Mouse (Mus musculus) lung, postnatal 10 days (tissue): ENCODE data around the gene Psmc5.

Experiments
- DNase-seq: peaks from one replicate; pipeline ENCODE4 v3.0.0; 2021

Psmc5 gene

DNA sequence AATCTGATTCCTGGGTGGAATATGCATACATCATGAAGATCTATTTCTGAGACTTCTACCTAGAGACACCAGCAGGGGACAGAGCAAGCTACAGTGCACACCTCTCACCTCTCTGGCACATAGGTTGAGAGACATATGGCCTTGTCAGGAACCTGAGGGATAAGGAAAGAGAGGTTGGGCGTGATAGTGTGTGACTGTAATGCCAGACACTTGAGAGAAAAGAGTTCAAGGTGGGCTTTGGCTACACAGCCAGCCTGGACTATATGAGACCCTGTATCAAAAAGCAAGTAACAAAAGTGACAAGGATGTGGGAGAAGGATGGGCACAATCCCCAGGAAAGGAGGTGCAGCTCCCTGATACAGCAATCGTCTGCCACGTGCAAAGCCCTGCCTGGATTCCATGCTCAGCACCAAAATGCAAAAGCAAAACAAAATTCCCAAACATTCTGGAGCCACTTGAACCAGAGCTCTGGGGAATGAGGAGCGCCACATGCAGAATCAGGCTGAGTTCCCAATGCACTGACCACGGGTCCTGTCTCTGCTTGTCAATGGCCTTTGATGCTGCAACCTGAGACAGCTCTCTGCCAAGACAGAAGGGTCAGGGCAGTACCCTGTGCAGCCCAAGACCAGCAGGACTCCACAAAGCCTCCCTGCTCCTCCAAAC, 15.3 kb downstream of the Psmc5 start:
- no peak for DNase-seq

- peak; percentile 56 for DNase-seq
Measured at GRCm38 (mm10) chr11:106271794-106272643, 16.1 kb downstream of the Psmc5 start.

DNA sequence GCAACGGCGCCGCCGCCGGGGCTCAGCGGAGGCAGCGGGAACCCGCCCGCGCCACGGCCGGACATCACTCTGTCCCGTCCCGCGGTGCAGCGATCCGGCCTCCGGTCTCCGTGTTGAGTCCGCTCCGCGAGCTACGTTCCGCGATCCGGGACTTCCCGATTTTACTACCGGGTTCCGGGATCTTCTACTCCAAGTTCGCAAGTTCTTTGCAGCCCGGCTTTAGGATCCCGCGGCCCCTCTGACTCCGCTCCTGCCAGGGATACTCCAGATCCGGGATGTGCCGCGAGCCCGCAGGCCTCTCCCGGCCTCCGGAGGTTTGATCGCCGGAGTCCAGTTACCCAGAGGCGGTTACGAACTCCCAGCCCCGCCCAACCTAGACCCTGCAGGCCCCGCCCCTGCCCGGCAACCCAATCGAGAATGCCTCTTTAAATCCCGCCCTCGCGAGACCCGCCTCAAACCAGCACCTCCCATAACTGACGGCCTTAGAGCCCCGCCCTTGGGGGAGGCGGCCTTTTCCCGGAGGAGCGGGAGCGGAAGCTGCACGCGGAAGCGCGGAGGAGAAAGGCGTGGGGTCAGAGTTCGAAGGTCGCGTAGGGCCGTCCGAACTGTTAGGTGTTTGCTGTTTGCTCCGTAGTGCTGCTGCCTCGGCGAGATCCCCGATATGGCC, 16.8 kb downstream of the Psmc5 start, which contains the start of gene Smarcd2:
Gene Smarcd2, minus strand, starts transcription at position 329 of the 667 bp plus-strand sequence.
- DNase-seq: peak; percentile 100

DNA sequence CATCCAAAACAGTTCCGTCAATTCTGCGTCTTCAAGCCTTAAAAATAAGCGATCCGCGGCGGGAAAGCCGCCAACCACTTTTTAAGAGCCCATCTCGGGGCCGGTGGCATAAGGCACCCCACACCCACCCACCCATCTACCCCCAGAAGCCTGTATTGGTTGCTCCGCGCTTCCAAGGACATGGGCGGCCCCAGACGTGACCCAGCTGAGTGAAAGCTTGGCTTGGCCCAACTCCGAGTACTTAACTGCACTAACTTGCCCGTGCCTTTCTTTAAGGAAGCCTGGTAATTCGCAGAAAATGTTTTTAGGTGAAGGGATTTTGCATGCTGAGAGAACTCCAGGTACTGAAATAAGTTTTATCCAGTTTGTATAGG, 17.3 kb downstream of the Psmc5 start:
- no peak for DNase-seq

DNA sequence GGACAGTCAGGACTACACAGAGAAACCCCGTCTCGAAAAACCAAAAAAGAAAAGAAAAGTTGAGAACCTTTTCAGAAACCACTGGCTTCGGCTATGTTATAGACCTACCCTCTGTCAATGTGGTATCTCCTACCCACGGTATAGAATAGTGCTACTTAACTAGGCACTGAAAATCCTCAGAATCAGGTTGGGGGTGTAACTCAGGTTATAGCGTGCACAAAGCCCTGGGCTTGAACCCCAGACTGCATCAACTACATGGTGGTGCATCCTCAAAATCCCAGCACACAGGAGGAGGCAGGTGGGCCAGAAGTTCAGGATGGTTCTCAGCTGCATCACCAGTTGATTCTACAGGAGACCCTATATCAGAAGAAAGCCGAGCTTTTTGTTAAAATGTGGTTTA, 17.9 kb downstream of the Psmc5 start:
- DNase-seq: no peak

DNA sequence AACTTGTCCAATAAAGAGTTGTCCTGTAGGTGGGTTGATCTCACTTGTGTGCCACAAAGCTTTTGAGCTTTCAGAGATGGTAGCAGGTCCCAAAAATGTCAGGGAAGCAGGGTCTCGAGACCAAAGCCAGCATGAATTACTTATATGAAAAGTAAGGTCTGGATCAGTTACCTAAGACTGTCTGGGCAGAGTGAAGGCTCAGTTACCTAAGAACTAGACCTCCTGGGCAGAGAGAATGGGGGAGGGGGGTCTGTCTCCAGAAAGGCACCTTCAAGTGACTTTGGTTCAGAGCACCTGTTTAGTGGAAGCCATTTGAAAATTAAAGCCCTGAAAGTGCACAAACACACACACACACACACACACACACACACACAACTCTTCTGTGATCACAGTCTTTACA, 18.4 kb downstream of the Psmc5 start:
- no peak for DNase-seq

GRCm38 (mm10) chr11:106274971-106275411, 19.0 kb downstream of the Psmc5 start:
- DNase-seq: peak; percentile 90

DNA sequence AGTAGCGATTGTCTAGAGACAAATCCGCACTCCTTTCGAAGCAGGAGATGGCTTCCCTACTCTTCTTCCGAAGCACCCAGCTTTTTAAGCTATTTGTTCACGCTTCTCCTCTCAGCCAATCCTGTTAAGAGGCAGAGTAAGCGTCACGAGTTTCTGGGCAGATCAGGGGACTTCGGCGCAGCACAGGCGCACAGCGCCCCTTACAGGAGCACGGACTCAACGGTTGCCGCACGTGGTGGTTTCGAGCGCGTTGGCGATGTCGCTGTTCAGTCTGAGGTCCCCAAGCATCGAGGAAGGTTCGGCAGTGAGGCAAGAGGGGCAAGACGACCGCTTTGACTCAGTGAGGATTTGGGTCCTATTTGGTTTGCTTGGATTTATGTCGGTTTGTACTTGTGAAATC, 20.5 kb downstream of the Psmc5 start, which contains the start of gene Tcam1:
Gene Tcam1, plus strand, starts transcription at position 219 of the 400 bp plus-strand sequence.
- peak; percentile 95 for DNase-seq

DNA sequence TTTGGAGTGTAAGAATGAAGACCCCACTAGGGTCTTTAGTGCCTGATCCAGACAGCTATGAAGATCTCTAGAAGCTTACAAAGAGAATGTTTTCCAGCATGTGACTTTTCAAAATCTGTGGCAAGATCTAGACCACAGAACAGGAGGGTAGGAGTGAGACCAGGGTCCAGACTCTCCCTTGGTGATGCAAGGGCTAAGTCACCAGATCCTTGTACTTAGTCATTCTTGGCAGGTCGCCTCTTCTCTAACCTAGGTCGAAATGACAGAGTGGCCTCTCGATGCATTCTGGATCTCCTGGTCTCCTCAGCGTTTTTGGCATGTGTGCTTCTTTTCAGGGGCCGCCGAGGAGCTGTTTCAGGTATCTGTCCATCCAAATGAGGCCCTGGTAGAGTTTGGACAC, 26.5 kb downstream of the Psmc5 start:
- DNase-seq: no peak

GRCm38 (mm10) chr11:106283371-106283770, 27.4 kb downstream of the Psmc5 start:
- DNase-seq: no peak

- no peak for DNase-seq
Measured at GRCm38 (mm10) chr11:106284126-106284525, 28.2 kb downstream of the Psmc5 start.

- no peak for DNase-seq
Measured at GRCm38 (mm10) chr11:106286206-106286605, 30.3 kb downstream of the Psmc5 start.

DNA sequence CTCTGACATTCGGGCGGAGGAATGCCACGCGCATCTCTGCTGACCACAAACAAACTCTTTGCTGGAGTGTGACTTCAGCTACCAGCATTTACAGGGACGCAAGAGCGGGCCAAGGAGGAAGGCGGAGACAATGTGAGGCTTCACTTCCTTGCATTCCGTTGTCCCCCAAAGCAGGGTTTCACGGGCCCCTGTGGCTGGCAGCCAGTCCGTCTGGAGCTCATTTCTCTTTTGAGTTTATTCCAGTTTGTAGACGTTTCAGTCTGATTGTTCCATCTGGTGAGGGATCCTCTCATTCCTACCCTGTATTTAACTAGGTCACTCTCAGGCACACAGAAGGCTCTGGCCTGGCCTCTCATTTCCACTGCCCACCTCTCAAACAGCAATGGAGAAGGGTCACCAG, 31.0 kb downstream of the Psmc5 start:
- DNase-seq: peak; percentile 37

- DNase-seq: peak; percentile 83
Measured at GRCm38 (mm10) chr11:106289369-106289768, 33.4 kb downstream of the Psmc5 start.

DNA sequence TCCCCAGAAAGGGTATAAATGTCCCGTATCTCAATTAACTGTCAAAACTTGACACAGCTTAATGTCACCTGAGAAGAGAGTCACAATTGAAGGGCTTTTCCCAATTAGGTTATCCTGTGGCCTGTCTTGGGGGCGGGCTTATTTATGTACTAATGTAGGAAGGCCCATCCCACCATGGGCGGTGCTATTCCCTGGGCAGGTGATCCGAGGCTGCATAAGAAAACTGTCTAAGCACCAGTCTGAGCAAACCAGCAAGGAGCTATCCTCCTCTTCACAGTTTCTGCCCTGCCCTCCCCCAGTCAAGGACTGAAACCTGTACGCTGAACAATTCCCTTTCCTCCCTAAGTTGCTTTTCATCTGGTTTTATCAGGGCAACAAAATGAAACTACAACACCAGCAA, 34.4 kb downstream of the Psmc5 start:
- DNase-seq: no peak

DNA sequence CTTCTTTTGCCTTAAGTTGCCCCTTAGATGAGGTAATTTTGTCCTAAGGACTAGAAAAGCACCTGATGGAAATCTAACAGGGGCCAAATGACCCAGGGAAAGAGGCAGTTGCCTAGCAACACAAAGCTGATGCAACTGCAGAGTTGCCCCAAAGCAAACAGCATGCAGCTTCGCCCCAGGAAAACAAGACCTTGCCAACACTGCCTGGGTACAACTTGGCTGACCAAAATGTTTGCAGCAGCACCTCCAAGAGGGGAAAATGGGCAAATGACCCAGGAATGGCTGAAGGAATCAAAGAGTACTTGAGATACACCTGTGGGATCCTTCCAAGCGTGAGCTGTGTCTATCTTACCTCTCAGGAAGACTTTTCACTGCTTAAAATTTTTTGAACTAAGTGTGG, 35.9 kb downstream of the Psmc5 start:
- peak; percentile 62 for DNase-seq

DNA sequence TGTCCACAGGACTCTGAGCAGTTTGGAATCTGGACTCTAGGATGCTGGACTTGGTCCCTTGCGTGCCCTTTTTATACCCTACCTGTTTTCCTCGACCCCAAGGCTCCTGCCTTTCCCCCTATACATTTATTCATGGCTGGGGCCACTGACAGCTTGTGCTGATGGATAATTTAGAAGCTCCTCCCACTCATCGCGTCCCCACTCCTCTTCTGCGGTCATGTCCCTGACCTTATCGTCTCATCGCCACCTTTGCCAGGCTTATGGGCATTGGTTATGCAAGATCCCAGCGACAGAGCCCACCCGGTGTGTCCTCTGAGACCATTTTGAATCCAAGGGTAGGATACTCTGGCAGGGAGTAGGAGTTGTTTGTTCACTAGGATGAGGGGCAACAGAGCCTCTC, 45.8 kb downstream of the Psmc5 start, which contains the start of gene Gh:
Gene Gh, minus strand, starts transcription at position 101 of the 400 bp plus-strand sequence.
- no peak for DNase-seq

DNA sequence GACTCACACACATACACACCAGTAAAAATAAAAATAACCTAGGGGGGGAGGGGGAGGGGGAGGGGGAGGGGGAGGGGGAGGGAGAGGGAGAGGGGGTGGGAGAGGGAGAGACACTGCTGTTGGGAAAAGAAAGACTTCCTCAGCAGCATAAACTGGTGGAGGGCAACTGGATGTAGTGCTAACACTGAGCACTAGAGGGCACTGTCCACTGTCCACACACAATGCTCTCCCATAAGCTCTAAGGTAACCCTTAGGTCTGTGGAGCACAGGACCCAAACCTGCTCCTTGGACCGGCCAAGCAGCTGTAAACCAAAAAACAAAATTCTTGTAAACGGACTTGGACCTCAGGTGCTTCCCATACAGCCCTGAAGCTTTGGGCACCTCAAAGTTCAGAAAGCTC, 46.7 kb downstream of the Psmc5 start:
- DNase-seq: peak; percentile 74

DNA sequence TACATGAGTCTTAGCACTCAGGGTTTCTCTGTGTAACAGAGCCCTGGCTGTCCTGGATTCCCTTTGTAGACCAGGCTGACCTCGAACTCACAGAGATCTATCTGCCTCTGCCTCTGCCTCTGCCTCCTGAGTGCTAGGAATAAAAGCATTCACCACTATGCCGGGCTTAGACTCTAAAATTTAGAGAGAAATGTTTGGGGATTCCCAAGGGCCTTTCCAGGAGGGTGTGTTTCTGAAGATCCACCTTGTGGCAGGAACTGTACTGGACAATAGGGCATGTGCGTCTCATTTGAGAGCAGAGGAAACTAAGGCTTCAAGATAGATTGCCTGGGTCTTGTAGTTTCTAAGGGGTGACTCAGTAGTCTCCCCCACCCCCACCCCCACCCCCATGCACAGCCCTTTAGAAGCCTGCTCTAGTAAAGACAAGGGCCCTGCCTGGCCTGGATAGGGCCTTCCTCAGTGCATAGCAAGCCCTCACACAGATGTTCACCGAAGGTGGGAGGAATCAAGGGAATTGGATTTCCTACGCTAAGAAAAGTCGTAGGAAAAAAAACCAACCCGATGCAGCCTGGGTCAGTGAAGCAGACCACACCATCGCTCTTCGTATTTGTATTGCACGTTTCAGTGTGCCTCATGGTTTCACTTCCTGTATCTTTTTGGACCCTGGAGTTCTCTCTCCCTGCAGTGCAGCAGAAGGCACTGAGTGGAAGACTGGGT, 49.6 kb downstream of the Psmc5 start:
- DNase-seq: no peak

DNA sequence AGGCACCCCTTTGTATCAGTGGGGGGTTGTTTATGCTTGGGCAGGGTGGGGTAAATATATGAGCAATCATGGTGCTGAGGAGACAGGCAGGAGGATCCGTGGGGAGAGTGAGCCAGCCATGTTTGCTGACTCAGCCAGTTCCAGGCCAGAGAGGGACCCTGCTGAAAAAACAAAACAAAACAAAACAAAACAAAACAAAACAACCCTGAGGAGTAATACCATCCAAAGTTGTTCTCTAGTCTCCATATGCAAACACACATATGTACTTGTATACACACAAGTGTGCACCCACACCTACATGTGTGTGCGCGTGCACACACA, 50.1 kb downstream of the Psmc5 start:
- DNase-seq: no peak

DNA sequence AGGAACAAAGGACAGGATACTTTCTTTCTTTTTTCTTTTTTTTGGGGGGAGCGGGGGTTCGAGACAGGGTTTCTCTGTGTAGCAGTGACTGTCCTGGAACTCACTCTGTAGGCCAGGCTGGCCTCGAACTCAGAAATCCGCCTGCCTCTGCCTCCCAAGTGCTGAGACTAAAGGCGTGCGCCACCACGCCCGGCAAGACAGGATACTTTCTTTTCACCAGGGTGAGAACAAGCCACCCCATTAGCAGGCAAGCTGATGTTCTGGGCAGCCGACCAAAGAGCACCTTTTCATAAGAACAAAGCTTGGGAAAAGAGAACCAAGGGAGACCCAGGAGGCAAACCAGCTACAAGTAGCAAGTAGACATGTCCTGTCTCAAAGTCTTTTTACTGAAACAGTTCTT, 50.8 kb downstream of the Psmc5 start:
- DNase-seq: no peak

DNA sequence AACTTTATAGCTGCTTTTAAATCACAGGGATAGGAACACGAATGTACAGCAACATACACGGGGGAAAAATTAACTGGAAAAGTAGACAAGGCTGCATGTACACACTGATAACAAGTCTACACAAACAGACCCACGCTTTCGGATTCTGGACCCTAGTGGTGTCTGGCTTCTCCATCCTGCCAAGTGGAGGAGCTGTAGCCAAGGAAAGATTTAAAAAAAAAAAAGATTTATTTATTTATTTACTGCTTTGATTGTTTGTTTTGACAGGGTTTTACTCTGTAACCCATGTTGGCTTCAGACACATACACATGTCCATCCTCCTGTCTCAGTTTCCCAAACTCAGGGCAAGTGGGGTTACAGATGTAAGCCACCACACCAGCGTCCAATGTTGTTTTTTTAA, 51.5 kb downstream of the Psmc5 start:
- no peak for DNase-seq

DNA sequence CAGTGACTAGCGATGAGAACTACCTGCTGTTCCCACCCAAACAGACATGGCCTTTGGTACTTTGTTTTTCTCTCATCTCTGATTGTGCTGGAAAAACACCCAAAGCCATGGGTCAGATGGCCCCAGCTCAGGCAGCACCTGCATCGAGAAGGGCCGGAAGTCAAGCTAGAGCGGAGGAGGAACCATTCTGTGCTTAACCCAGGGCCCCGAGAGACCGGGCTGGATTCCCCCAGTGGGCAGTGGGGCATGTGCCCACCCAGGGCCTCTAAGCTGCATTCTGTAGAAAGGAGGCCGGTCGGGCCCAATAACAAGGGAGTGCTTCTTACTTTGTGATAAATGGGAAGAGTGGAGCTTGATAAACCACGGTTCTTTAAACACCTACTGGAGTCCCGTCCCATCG, 52.2 kb downstream of the Psmc5 start:
- no peak for DNase-seq
